Mouse (Mus musculus) thymus, adult 2 months (tissue): ENCODE results near the gene 3110082I17Rik. TPM values are rescaled to one million over a fixed set of nuclear protein-coding genes. Genes with fewer than 3 reads are reported as not detected.

Experiments used
- DNase-seq: peaks from one replicate; pipeline ENCODE4 v3.0.0; 2021
- H3K27ac ChIP-seq: fragments of 200-500 bp; 2 replicates; pipeline ENCODE4 v1.5.1; 2012; ENCODE audit warnings: low read length, control low read depth; ENCODE audit not compliant: control insufficient read depth, insufficient read depth
- H3K27me3 ChIP-seq: fragments of 200-500 bp; 2 replicates; pipeline ENCODE4 v1.6.1; 2012; ENCODE audit warnings: mild to moderate bottlenecking, low read length, moderate library complexity, mixed read lengths; ENCODE audit not compliant: control insufficient read depth, insufficient read depth
- H3K36me3 ChIP-seq: fragments of 200-500 bp; 2 replicates; pipeline ENCODE4 v1.6.1; 2012; ENCODE audit warnings: mild to moderate bottlenecking, low read length, moderate library complexity; ENCODE audit not compliant: control insufficient read depth, insufficient read depth
- H3K4me1 ChIP-seq: fragments of 200-500 bp; replicated peaks from 2 replicates; pipeline ENCODE4 v1.6.1; 2012; ENCODE audit warnings: low read length; ENCODE audit not compliant: control insufficient read depth, insufficient read depth
- H3K4me3 ChIP-seq: fragments of 200-500 bp; 2 replicates; pipeline ENCODE4 v1.5.1; 2012; ENCODE audit warnings: mild to moderate bottlenecking, low read length, control low read depth, moderate library complexity; ENCODE audit not compliant: control insufficient read depth, insufficient read depth
- CTCF ChIP-seq: fragments of 200-500 bp; IDR thresholded peaks from 2 replicates; pipeline ENCODE4 v1.5.1; 2012; ENCODE audit warnings: mild to moderate bottlenecking, control low read depth, low read length, moderate library complexity, borderline replicate concordance; ENCODE audit not compliant: control insufficient read depth, poor library complexity, insufficient read depth; ENCODE audit errors: extremely low read depth
- POLR2A ChIP-seq: fragments of 200-500 bp; IDR thresholded peaks from 2 replicates; pipeline ENCODE4 v1.6.1; 2012; ENCODE audit warnings: mild to moderate bottlenecking, low read length, control low read depth, moderate library complexity; ENCODE audit not compliant: control insufficient read depth, poor library complexity, insufficient read depth; ENCODE audit errors: extremely low read depth
- WGBS: fragments of 180-500 bp; shearing (Covaris S2); methylation state at CpG from one replicate; pipeline ENCODE4 v1.1.7; 2018; 5-methylcytosine and 5-hydroxymethylcytosine counted together
- polyA plus RNA-seq: library from polyadenylated mRNA; depleted of rRNA; stranded (reverse); fragments of >200 nt; gene quantifications from 2 replicates; pipeline ENCODE4 v1.2.3, GENCODE M21; 2012

The 3110082I17Rik gene
- polyA plus RNA-seq, 1 experiment, result 7.5 TPM

DNA sequence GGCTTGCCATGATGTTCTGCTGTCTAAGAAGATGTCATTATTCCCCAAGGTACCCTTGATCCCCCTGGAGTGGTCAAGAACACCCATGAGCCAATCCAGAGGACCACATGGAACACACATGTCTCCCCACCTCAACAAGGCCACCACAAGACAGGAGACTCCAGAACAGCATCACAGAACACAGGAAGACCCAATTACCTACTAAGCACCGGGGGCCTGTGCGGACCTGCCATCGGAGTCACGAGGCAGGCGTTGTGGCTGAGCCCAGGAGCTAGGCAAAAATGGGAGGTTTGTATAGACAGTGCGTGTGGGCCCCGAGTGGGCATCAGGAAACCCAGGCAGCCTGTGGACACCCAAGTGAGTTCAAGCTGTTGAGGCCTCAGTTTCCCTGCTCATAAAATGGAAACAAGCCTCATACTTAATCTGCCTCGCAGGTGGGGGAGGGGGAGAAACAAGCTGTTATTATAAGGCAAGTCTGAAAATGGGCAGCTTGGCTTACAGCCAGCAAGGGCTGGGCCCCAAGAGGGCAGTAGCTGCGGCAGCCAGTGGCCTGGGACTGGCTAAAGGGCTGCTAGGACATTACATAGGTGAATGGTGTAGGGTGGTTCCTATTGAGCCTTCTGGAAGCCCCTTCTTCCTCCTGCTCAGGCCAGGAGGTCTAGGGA is 136.9 kb downstream of the 3110082I17Rik start:
- Histone ChIP-seq H3K27me3 (no peaks in the 10 kb centered on the region), H3K4me1 (peaks cover 8% of the 10 kb centered on the region; the same call in 1 of the 2 replicates), H3K36me3 (no peaks in the 10 kb centered on the region), H3K4me3 (no peak overlapping the region), H3K27ac (no peak overlapping the region)
- WGBS, result 91% methylated on average over 9 of the region's 9 CpGs
- TF ChIP-seq CTCF, result no peak
- TF ChIP-seq POLR2A, result no peak
- no peak for DNase-seq

DNA sequence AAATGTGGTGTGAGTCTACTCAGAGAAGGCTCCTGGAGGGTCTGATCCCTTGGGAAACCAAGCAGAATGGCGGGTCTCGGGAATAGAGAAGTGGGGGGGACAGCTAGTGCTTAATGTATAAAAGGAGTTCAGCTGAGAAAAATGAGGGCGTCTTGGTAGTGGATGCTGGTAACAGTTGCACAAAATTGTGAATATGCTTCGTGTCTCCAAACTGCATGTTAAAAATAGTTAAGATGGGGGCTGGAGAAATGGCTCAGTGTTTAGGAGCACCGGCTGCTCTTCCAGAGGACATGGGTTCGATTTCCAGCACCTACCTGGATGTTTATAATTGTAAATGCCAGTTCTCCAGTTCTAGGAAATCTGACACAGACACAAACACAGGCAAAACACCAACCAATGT is 139.0 kb downstream of the 3110082I17Rik start:
- WGBS, result 92% methylated on average over 6 of the region's 6 CpGs
- H3K36me3 ChIP-seq, result no peaks in the 10 kb centered on the region
- TF ChIP-seq CTCF, result no peak
- no peak for TF ChIP-seq POLR2A
- no peak for DNase-seq
- H3K27me3 ChIP-seq, result no peaks in the 10 kb centered on the region
- H3K4me1 ChIP-seq, result peaks cover 10% of the 10 kb centered on the region; the same call in 1 of the 2 replicates
- no peak overlapping the region for H3K27ac ChIP-seq
- H3K4me3 ChIP-seq, result no peak overlapping the region

DNA sequence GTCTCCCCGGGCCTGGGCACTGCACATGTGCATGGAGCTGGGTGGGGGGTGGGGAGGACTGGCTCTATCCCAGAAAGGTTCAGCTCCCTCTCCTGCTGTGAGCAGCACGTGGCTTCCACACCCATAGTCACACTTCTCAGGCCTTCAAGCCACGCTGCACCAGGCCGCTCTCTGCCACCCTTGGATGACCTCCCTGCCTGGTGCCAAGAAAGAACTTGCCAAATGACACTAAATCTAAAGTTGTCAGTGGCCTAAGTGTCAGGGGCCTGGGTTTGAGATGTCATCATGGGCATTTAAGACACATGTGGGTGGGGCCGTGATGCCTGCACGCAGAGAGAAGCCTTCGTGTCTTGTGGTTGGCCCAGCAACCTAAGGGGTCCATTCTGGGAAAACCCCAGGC is 139.9 kb downstream of the 3110082I17Rik start:
- no peaks in the 10 kb centered on the region for H3K27me3 ChIP-seq
- no peak for TF ChIP-seq POLR2A
- TF ChIP-seq CTCF, result no peak
- DNase-seq, result no peak
- no peak overlapping the region for H3K4me3 ChIP-seq
- no peaks in the 10 kb centered on the region for H3K36me3 ChIP-seq
- H3K4me1 ChIP-seq, result peaks cover 8% of the 10 kb centered on the region; the same call in 1 of the 2 replicates
- H3K27ac ChIP-seq, result no peak overlapping the region
- 86% methylated on average over 7 of the region's 7 CpGs for WGBS

DNA sequence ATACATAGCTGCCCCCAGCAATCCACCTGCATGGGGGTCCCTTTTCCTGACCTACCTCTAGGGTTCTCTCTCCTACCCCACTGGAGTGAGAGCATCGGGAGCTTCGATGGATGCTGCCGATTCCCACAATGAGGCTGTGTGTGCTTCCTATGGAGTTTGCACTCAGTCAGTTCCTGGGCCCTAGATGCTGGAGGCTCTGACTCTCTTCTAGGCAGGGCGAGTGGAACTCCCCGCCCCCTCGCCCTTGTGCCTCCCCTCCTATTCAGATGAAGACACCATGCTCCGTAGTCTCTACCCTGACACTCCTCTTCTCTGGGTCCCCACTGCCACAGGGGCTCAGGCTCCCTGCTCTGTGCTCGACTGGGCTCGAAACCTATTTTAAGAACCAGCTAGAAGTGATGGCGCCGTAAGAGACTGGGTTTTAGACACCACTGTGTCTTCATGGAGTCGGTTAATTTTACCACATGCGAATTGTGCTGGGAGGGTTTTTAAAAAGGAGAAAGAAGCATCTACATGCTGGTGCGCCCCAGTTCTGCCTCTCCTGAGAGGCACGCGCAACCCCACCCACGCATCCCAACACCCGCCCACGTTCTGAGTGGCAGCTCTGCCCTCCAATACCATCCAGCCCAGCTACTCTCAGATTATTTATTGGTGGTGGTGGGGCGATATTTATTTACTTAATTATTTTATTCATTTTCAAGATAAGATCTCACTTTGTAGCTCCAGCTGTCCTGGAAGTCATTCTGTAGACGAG is 142.4 kb downstream of the 3110082I17Rik start:
- Histone ChIP-seq H3K27ac (no peak overlapping the region), H3K4me3 (no peak overlapping the region), H3K27me3 (no peaks in the 10 kb centered on the region), H3K36me3 (no peaks in the 10 kb centered on the region), H3K4me1 (0 out of 2 replicates have a peak, but pooled peaks cover 2% of the 10 kb centered on the region)
- TF ChIP-seq POLR2A, result no peak
- TF ChIP-seq CTCF, result no peak
- WGBS, result 94% methylated on average over 21 of the region's 21 CpGs
- DNase-seq, result no peak

- DNase-seq, result no peak
These were observed 143.2 kb downstream of the 3110082I17Rik start for GRCm38 (mm10) chr5:139316982-139317675.

GRCm38 (mm10) chr5:139314941-139315642 is 145.2 kb downstream of the 3110082I17Rik start:
- no peak for DNase-seq
- Histone ChIP-seq H3K27me3 (no peaks in the 10 kb centered on the region), H3K36me3 (no peaks in the 10 kb centered on the region), H3K4me1 (0 out of 2 replicates have a peak, but pooled peaks cover 2% of the 10 kb centered on the region), H3K27ac (no peak overlapping the region), H3K4me3 (no peak overlapping the region)
- WGBS, result 69% methylated on average over 12 of the region's 12 CpGs
- TF ChIP-seq POLR2A (no peak), CTCF (no peak)

More at GRCm38 (mm10) chr5:139316982-139317675, 143.2 kb downstream of the 3110082I17Rik start:
- H3K27ac ChIP-seq, result no peak overlapping the region
- 0 out of 2 replicates have a peak, but pooled peaks cover 2% of the 10 kb centered on the region for H3K4me1 ChIP-seq
- WGBS, result 93% methylated on average over 6 of the region's 6 CpGs
- TF ChIP-seq POLR2A, result no peak
- no peak for TF ChIP-seq CTCF
- no peaks in the 10 kb centered on the region for H3K36me3 ChIP-seq
- H3K4me3 ChIP-seq, result no peak overlapping the region
- no peaks in the 10 kb centered on the region for H3K27me3 ChIP-seq
